Mouse (Mus musculus): ENCODE data around the gene Tubg2.

GRCm38 (mm10) chr11:101191919-101192470 lies 36.3 kb downstream of the Tubg2 start:
- no peak for TF ChIP-seq CTCF (IDR thresholded peaks at IDR 0.05; ENCODE audit: control insufficient read depth, insufficient read depth, insufficient replicate concordance, low read depth, low read length)
- no peak for TF ChIP-seq POLR2A (IDR thresholded peaks at IDR 0.05; ENCODE audit: control insufficient read depth, low read depth, low read length)

Measured in testis, adult 2 months (tissue).